Mouse (Mus musculus) midbrain, embryonic 14.5 days (tissue): ENCODE measurements at regions not wholly inside any gene's neighbourhood (a gene's known extent, or its start where the extent isn't known, plus 50 kb on each side); places are given as distances from the start of the nearest gene placed in this dataset.
"Not testable (repeated sequence)": the region's sequence is repeated elsewhere in the genome, so short reads cannot be mapped to it uniquely, and the experiment has no call there.

Source experiments
- ATAC-seq: fragments of 200-750 bp; cut with Nextera tagmentation; 2 replicates; pipeline ENCODE4 v1.8.0; 2017; ENCODE audit warnings: moderate number of reproducible peaks, moderate library complexity; ENCODE audit not compliant: low FRiP score, low TSS enrichment
- DNase-seq: peaks from one replicate; pipeline ENCODE4 v3.0.0-alpha.2; 2015
- H3K27ac ChIP-seq: fragments of 300-500 bp; sonication (generic); replicated peaks from 2 replicates; pipeline ENCODE4 v1.5.1; 2014; ENCODE audit warnings: mild to moderate bottlenecking, low read depth, low read length, moderate library complexity
- H3K27me3 ChIP-seq: fragments of 300-500 bp; sonication (generic); 2 replicates; pipeline ENCODE4 v1.6.1; 2014; ENCODE audit warnings: low read length, control low read depth, mixed read lengths; ENCODE audit not compliant: control insufficient read depth, insufficient read depth
- H3K36me3 ChIP-seq: fragments of 300-500 bp; sonication (generic); 2 replicates; pipeline ENCODE4 v1.6.1; 2014; ENCODE audit warnings: low read length, control low read depth; ENCODE audit not compliant: control insufficient read depth, insufficient read depth
- H3K4me1 ChIP-seq: fragments of 300-500 bp; sonication (generic); 2 replicates; pipeline ENCODE4 v1.6.1; 2014; ENCODE audit warnings: mild to moderate bottlenecking, antibody characterized with exemption, low read length, control low read depth; ENCODE audit not compliant: control insufficient read depth, insufficient read depth
- H3K4me2 ChIP-seq: fragments of 300-500 bp; sonication (generic); 2 replicates; pipeline ENCODE4 v1.6.1; 2014; ENCODE audit warnings: mild to moderate bottlenecking, low read length, moderate library complexity
- H3K4me3 ChIP-seq: fragments of 300-500 bp; sonication (generic); replicated peaks from 2 replicates; pipeline ENCODE4 v1.5.1; 2014; ENCODE audit warnings: low read depth, low read length
- H3K9ac ChIP-seq: fragments of 300-500 bp; sonication (generic); replicated peaks from 2 replicates; pipeline ENCODE4 v1.6.1; 2014; ENCODE audit warnings: mild to moderate bottlenecking, low read length, moderate library complexity
- H3K9me3 ChIP-seq: fragments of 300-500 bp; sonication (generic); 2 replicates; pipeline ENCODE4 v1.6.1; 2016; ENCODE audit warnings: low read length, control low read depth, mixed read lengths; ENCODE audit not compliant: control insufficient read depth
- WGBS: fragments of 180-500 bp; shearing (Covaris S2); extraction: QIAGEN DNeasy Blood & Tissue Kit; methylation state at CpG from one replicate; pipeline ENCODE4 v1.1.7; 2014; 5-methylcytosine and 5-hydroxymethylcytosine counted together

GRCm38 (mm10) chr1:184669173-184669572 lies 63.2 kb downstream of the Hlx start:
- H3K9me3 ChIP-seq, DNase-seq, H3K27me3 ChIP-seq, H3K4me3 ChIP-seq, H3K4me1 ChIP-seq, H3K4me2 ChIP-seq, H3K36me3 ChIP-seq, H3K27ac ChIP-seq, ATAC-seq, H3K9ac ChIP-seq: not testable (repeated sequence)
- 86% methylated on average over 5 of the region's 5 CpGs for WGBS

- ATAC-seq, result no peak
- H3K4me1 ChIP-seq, result no peaks in the 10 kb centered on the region
- no peak overlapping the region for H3K9ac ChIP-seq
- H3K27me3 ChIP-seq, result no peaks in the 10 kb centered on the region
- no peaks in the 10 kb centered on the region for H3K9me3 ChIP-seq
- 33% methylated on average over 1 of the region's 1 CpGs for WGBS
- no peak overlapping the region for H3K4me3 ChIP-seq
- H3K4me2 ChIP-seq, result no peak overlapping the region
- H3K27ac ChIP-seq, result no peak overlapping the region
- no peaks in the 10 kb centered on the region for H3K36me3 ChIP-seq
- DNase-seq, result no peak
Observed at GRCm38 (mm10) chr1:184668428-184668827, 64.0 kb downstream of the Hlx start.

- no peak for ATAC-seq
- H3K4me3 ChIP-seq, result no peak overlapping the region
- H3K9ac ChIP-seq, result no peak overlapping the region
Observed at GRCm38 (mm10) chr1:184668022-184668421, 64.4 kb downstream of the Hlx start.

GRCm38 (mm10) chr1:184665243-184665642 lies 67.2 kb downstream of the Hlx start:
- no peak overlapping the region for H3K9ac ChIP-seq
- H3K27ac ChIP-seq, result no peak overlapping the region
- no peaks in the 10 kb centered on the region for H3K27me3 ChIP-seq
- H3K4me1 ChIP-seq, result no peaks in the 10 kb centered on the region
- no peaks in the 10 kb centered on the region for H3K9me3 ChIP-seq
- no peak overlapping the region for H3K4me2 ChIP-seq
- no peaks in the 10 kb centered on the region for H3K36me3 ChIP-seq
- H3K4me3 ChIP-seq, result no peak overlapping the region
- DNase-seq (no peak), ATAC-seq (no peak)
- WGBS, result 68% methylated on average over 12 of the region's 12 CpGs

More at GRCm38 (mm10) chr1:184668022-184668421, 64.4 kb downstream of the Hlx start:
- no peaks in the 10 kb centered on the region for H3K36me3 ChIP-seq
- no peak overlapping the region for H3K4me2 ChIP-seq
- DNase-seq, result peak; percentile 31
- H3K27ac ChIP-seq, result no peak overlapping the region
- H3K4me1 ChIP-seq, result no peaks in the 10 kb centered on the region
- no peaks in the 10 kb centered on the region for H3K27me3 ChIP-seq
- 21% methylated on average over 2 of the region's 2 CpGs for WGBS
- no peaks in the 10 kb centered on the region for H3K9me3 ChIP-seq

- Histone ChIP-seq H3K4me2 (no peak overlapping the region), H3K9me3 (no peaks in the 10 kb centered on the region), H3K4me1 (no peaks in the 10 kb centered on the region), H3K36me3 (no peaks in the 10 kb centered on the region), H3K27ac (no peak overlapping the region), H3K9ac (no peak overlapping the region), H3K4me3 (no peak overlapping the region), H3K27me3 (no peaks in the 10 kb centered on the region)
- DNase-seq (no peak), ATAC-seq (no peak)
- 74% methylated on average over 5 of the region's 5 CpGs for WGBS
Observed at GRCm38 (mm10) chr1:184664098-184664375, 68.4 kb downstream of the Hlx start.

- Histone ChIP-seq H3K4me2 (no peak overlapping the region), H3K27ac (no peak overlapping the region)
- WGBS, result 58% methylated on average over 14 of the region's 14 CpGs
Observed at GRCm38 (mm10) chr1:184663300-184664097, 68.9 kb downstream of the Hlx start.

GRCm38 (mm10) chr1:184650541-184651105 lies 81.8 kb downstream of the Hlx start:
- Histone ChIP-seq H3K4me1 (no peaks in the 10 kb centered on the region), H3K27ac (no peak overlapping the region), H3K9ac (no peak overlapping the region), H3K36me3 (no peaks in the 10 kb centered on the region), H3K4me2 (no peak overlapping the region), H3K4me3 (no peak overlapping the region), H3K9me3 (no peaks in the 10 kb centered on the region), H3K27me3 (no peaks in the 10 kb centered on the region)
- no peak for DNase-seq
- ATAC-seq, result no peak
- WGBS, result 86% methylated on average over 4 of the region's 4 CpGs

More at GRCm38 (mm10) chr1:184663300-184664097, 68.9 kb downstream of the Hlx start:
- Histone ChIP-seq H3K36me3 (no peaks in the 10 kb centered on the region), H3K9ac (no peak overlapping the region), H3K27me3 (no peaks in the 10 kb centered on the region), H3K4me1 (no peaks in the 10 kb centered on the region), H3K9me3 (no peaks in the 10 kb centered on the region), H3K4me3 (no peak overlapping the region)
- DNase-seq (peak; percentile 17), ATAC-seq (no peak)

GRCm38 (mm10) chr1:184647920-184648540 lies 84.4 kb downstream of the Hlx start:
- ATAC-seq (no peak), DNase-seq (no peak)
- no peak overlapping the region for H3K9ac ChIP-seq
- no peak overlapping the region for H3K4me3 ChIP-seq
- H3K27me3 ChIP-seq, result no peaks in the 10 kb centered on the region
- 90% methylated on average over 8 of the region's 8 CpGs for WGBS
- no peak overlapping the region for H3K27ac ChIP-seq
- no peak overlapping the region for H3K4me2 ChIP-seq
- no peaks in the 10 kb centered on the region for H3K4me1 ChIP-seq
- no peaks in the 10 kb centered on the region for H3K9me3 ChIP-seq
- H3K36me3 ChIP-seq, result no peaks in the 10 kb centered on the region
